Mouse (Mus musculus) liver, postnatal 0 days (tissue): Measurements from ENCODE around the gene Cpa2. TPM values are rescaled to one million over a fixed set of nuclear protein-coding genes. Genes with fewer than 3 reads are reported as not detected.

Experiments used
- ATAC-seq: fragments of 200-750 bp; cut with Nextera tagmentation; 2 replicates; pipeline ENCODE4 v1.8.0; 2017; ENCODE audit warnings: mild to moderate bottlenecking, moderate library complexity
- DNase-seq: peaks from one replicate; pipeline ENCODE4 v3.0.0-alpha.2; 2016
- H3K27ac ChIP-seq: fragments of 300-500 bp; sonication (generic); 2 replicates; pipeline ENCODE4 v1.5.1; 2014; ENCODE audit warnings: antibody characterized with exemption, moderate library complexity, mild to moderate bottlenecking, low read depth
- H3K27me3 ChIP-seq: fragments of 300-500 bp; sonication (generic); 2 replicates; pipeline ENCODE4 v1.6.1; 2014; ENCODE audit warnings: low read length, control low read depth, mixed read lengths; ENCODE audit not compliant: insufficient read depth
- H3K36me3 ChIP-seq: fragments of 300-500 bp; sonication (generic); replicated peaks from 2 replicates; pipeline ENCODE4 v1.6.1; 2014; ENCODE audit warnings: mild to moderate bottlenecking, control low read depth, low read length, moderate library complexity, mixed read lengths; ENCODE audit not compliant: insufficient read depth
- H3K4me1 ChIP-seq: fragments of 300-500 bp; sonication (generic); 2 replicates; pipeline ENCODE4 v1.6.1; 2014; ENCODE audit warnings: antibody characterized with exemption, mild to moderate bottlenecking, control low read depth; ENCODE audit not compliant: insufficient read depth
- H3K4me2 ChIP-seq: fragments of 300-500 bp; sonication (generic); 2 replicates; pipeline ENCODE4 v1.6.1; 2014; ENCODE audit warnings: low read depth, mild to moderate bottlenecking, low read length, moderate library complexity, mixed read lengths
- H3K4me3 ChIP-seq: fragments of 300-500 bp; sonication (generic); 2 replicates; pipeline ENCODE4 v1.5.1; 2014; ENCODE audit warnings: low read depth, low read length
- H3K9ac ChIP-seq: fragments of 300-500 bp; sonication (generic); replicated peaks from 2 replicates; pipeline ENCODE4 v1.6.1; 2014; ENCODE audit warnings: mild to moderate bottlenecking, moderate library complexity
- H3K9me3 ChIP-seq: fragments of 300-500 bp; sonication (generic); 2 replicates; pipeline ENCODE4 v1.6.1; 2016; ENCODE audit warnings: mild to moderate bottlenecking, control low read depth, low read length, mixed read lengths
- CTCF ChIP-seq: sonication (generic); IDR thresholded peaks from 2 replicates; pipeline ENCODE4 v1.5.1; 2016; ENCODE audit warnings: antibody characterized with exemption, low read depth
- EP300 ChIP-seq: IDR thresholded peaks from 2 replicates; pipeline ENCODE4 v1.6.1; 2016; ENCODE audit warnings: antibody characterized with exemption, low read depth, mild to moderate bottlenecking
- WGBS: fragments of 180-500 bp; shearing (Covaris S2); extraction: QIAGEN DNeasy Blood & Tissue Kit; methylation state at CpG from one replicate; pipeline ENCODE4 v1.1.7; 2014; ENCODE audit not compliant: insufficient replicate concordance; 5-methylcytosine and 5-hydroxymethylcytosine counted together
- polyA plus RNA-seq: library from polyadenylated mRNA; unstranded; fragments of >200 nt; fragmentation: Nextera tagmentation; extraction: Ambion mirVana; gene quantifications from 2 replicates; pipeline ENCODE4 v1.2.1, GENCODE M21; 2015

The Cpa2 gene
- polyA plus RNA-seq, 1 experiment from 2014 or later = 0.63 TPM

DNA sequence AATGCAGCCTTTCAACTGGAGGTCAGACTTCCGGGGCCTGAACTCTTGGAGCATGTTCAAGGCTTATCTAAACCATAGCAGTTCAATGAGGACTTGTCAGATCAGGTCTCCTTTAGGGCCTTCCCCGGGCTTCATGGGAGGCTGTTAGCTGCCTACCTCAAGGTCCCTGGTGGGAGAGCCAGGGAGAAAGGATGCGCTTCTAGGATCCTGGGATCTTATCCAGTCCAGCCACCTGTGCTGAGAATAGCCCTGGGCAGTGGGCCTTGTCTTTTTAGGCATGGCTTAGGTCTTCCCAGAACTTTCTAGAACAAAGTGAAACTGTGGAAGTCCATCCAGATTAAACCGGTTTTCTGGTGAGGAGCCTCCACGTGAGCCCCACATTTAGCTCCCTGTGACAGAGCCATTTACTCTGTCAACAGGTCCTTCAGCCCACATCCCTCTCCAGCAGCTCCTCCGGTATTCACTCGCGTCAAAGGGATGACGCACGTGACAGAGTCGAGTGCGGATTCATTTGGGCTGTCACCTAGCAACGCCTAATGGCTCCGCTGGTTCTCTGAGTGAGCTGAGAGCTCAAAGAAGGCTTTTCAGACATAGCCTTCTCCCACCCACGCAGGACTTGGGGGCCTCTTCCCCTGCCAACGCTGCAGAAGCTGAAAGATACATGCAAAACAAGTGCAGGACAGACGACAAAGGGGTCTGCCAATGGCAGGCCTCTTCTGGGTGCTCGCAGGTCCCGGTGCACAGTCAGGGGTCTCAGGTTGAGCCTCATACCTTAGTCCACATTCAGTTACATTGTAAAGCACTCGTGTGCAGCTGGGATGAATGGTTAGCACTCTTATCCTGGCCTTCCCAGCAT, 31.3 kb downstream of the Cpa2 start:
- DNase-seq (no peak), ATAC-seq (no peak)
- no peaks in the 10 kb centered on the region for H3K4me1 ChIP-seq
- no peak overlapping the region for H3K4me3 ChIP-seq
- no peaks in the 10 kb centered on the region for H3K9me3 ChIP-seq
- H3K27me3 ChIP-seq = no peaks in the 10 kb centered on the region
- 73% methylated on average over 20 of the region's 20 CpGs for WGBS
- no peak overlapping the region for H3K9ac ChIP-seq
- no peaks in the 10 kb centered on the region for H3K36me3 ChIP-seq
- TF ChIP-seq EP300 = no peak
- TF ChIP-seq CTCF = no peak
- no peak overlapping the region for H3K27ac ChIP-seq
- no peak overlapping the region for H3K4me2 ChIP-seq

DNA sequence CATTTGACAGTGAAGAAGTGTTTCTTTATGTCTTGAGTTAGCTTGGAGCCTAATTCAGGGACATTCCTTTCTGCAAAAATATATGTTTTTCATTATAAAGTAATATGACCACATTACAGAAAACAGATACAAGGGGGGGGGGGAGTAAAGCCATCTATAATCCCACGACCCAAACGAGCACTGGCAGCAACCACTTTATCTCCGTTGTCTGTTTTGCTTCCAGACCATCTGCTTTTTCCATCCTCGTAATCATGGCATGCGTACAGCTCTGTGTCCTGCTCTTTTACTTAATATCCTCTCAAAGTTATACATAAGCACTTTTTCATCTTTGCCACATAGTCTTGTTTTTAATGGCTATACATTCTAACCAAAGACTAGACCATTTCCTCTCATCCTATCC, 32.0 kb downstream of the Cpa2 start:
- H3K27me3 ChIP-seq = no peaks in the 10 kb centered on the region
- no peaks in the 10 kb centered on the region for H3K4me1 ChIP-seq
- no peak overlapping the region for H3K4me3 ChIP-seq
- H3K9ac ChIP-seq = no peak overlapping the region
- H3K9me3 ChIP-seq = no peaks in the 10 kb centered on the region
- no peak overlapping the region for H3K4me2 ChIP-seq
- H3K27ac ChIP-seq = no peak overlapping the region
- no peak for TF ChIP-seq EP300
- TF ChIP-seq CTCF = no peak
- ATAC-seq = no peak
- no peaks in the 10 kb centered on the region for H3K36me3 ChIP-seq
- WGBS = 77% methylated on average over 5 of the region's 5 CpGs
- no peak for DNase-seq

DNA sequence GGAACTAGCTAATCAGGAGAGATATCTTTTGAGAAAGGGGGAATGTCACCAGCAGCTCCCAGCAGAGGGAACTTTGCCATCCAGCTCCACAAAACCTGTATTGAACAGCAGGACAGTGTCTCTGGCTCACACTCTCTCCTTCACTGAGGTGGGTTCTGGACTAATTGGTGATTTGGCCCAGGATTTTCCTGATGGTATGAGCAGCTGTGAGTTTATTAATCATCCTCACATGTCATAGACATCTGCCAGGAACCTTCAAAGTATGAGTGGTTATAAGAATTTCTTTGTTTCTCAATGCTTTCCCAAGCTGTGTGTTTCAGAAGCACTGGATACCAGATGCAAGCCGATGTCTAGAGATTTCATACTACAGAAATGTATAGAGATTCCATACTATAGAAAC, 33.6 kb downstream of the Cpa2 start:
- 85% methylated on average over 1 of the region's 1 CpGs for WGBS
- H3K4me1 ChIP-seq = no peaks in the 10 kb centered on the region
- ATAC-seq = no peak
- H3K9ac ChIP-seq = no peak overlapping the region
- no peaks in the 10 kb centered on the region for H3K36me3 ChIP-seq
- H3K27me3 ChIP-seq = no peaks in the 10 kb centered on the region
- no peaks in the 10 kb centered on the region for H3K9me3 ChIP-seq
- no peak overlapping the region for H3K4me2 ChIP-seq
- H3K27ac ChIP-seq = no peak overlapping the region
- no peak for TF ChIP-seq CTCF
- TF ChIP-seq EP300 = no peak
- H3K4me3 ChIP-seq = no peak overlapping the region
- DNase-seq = no peak

DNA sequence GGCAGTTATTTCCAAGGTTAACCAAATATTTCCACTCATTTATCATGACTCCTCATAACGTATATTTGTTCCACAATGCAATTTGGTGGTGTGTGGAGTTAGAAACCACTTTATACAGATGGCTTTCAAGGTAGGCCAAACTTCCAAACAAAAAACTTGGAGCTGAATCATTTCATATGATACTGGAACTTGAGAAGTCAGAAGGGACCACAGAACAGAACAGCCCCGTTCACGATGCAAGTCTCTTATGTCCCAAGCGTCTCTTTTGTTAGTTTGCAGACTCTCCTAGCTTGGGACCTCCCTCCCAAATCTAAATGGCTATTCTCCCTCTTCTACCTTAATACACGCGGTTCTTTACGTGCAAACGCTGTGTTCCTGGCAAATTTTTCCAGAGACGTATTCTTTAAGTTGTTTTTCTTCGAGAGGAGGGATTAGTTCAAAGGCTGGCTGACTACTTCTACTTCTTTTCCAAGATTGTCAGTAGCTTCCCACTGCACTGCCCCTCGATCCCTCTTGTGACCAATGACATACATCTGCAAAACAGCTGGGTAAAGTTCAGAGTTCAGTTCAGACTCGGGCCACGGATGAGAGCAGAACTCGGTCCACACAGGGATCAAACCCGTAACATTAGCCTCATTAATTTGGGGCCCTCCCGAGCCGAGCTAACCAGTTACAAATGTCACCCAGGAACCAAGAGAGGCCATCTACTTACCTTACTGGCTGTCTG, 35.3 kb downstream of the Cpa2 start:
- Histone ChIP-seq H3K9ac (no peak overlapping the region), H3K4me2 (no peak overlapping the region), H3K27me3 (no peaks in the 10 kb centered on the region), H3K36me3 (no peaks in the 10 kb centered on the region), H3K4me1 (no peaks in the 10 kb centered on the region), H3K27ac (no peak overlapping the region), H3K4me3 (no peak overlapping the region), H3K9me3 (no peaks in the 10 kb centered on the region)
- TF ChIP-seq CTCF = no peak
- TF ChIP-seq EP300 = no peak
- WGBS = 70% methylated on average over 17 of the region's 17 CpGs
- no peak for ATAC-seq
- DNase-seq = no peak

DNA sequence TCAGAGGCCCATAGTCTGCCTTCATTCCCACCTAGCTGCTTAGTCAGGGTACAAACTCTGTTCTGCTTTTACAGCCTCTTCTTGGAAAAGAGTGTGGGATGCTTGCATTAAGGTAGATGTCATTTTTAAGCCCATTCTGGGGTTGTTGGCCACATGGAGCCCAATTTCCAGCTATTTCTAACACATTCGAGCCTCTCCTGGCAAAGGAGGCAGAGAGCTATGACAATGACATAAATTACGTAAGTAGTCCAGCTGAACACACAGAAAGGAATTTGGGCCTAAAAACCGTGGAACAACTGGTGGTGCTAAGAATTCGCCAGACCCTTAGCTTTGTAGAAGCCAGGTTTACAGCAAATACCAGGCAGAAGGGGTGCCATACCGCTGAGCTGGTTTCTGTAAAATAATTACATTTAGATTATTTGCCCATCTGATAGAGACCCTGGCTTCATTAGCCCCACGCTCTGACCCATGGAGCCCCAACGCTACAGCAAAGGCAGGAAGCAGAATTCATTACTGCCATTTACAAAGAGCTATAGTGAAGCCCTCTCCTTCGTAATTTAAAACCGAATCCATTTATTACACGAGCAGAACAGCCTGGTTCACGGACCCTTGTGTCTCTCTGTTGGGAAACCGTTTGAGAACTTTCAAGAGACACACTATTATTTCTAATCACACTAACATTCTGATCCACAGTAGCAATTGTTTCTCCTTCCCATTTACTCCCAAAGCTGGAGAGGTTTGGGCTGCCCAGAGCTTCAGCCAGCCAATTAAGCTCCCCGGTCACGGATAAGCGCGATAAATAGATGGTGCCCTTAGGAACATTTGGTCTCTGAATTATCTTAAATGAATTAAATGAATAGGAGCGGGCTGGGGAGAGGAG, 38.8 kb downstream of the Cpa2 start:
- H3K9me3 ChIP-seq = no peaks in the 10 kb centered on the region
- DNase-seq = no peak
- no peak overlapping the region for H3K9ac ChIP-seq
- TF ChIP-seq EP300 = no peak
- no peak for TF ChIP-seq CTCF
- ATAC-seq = no peak
- no peaks in the 10 kb centered on the region for H3K36me3 ChIP-seq
- 72% methylated on average over 17 of the region's 17 CpGs for WGBS
- H3K4me3 ChIP-seq = no peak overlapping the region
- no peaks in the 10 kb centered on the region for H3K4me1 ChIP-seq
- no peaks in the 10 kb centered on the region for H3K27me3 ChIP-seq
- no peak overlapping the region for H3K4me2 ChIP-seq
- H3K27ac ChIP-seq = no peak overlapping the region

DNA sequence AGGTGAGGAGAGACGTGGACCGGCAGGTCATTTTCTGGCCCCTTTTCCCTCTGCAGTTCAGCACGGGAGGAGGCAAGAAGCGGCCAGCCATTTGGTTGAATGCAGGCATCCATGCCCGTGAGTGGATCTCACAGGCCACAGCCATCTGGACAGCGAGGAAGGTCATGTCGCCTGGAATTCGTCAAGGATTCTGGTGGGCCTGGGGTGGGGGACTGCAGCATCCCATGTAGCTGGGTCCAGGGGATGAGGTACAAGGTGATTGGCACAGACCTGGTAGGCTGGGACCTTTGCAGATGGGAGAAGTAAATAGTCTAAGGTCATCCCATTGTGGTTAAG, 39.4 kb downstream of the Cpa2 start:
- no peak overlapping the region for H3K4me2 ChIP-seq
- TF ChIP-seq CTCF = no peak
- no peak for TF ChIP-seq EP300
- H3K4me1 ChIP-seq = no peaks in the 10 kb centered on the region
- no peak overlapping the region for H3K27ac ChIP-seq
- DNase-seq (no peak), ATAC-seq (no peak)
- H3K9me3 ChIP-seq = no peaks in the 10 kb centered on the region
- H3K4me3 ChIP-seq = no peak overlapping the region
- H3K9ac ChIP-seq = no peak overlapping the region
- H3K36me3 ChIP-seq = no peaks in the 10 kb centered on the region
- WGBS = 83% methylated on average over 8 of the region's 8 CpGs
- no peaks in the 10 kb centered on the region for H3K27me3 ChIP-seq
